Mouse (Mus musculus) hindbrain, embryonic 15.5 days (tissue): ENCODE results near the gene Hfe2. TPM values are rescaled to one million over a fixed set of nuclear protein-coding genes. Genes with fewer than 3 reads are reported as not detected.

ENCODE experiments used
- ATAC-seq: fragments of 200-750 bp; cut with Nextera tagmentation; 2 replicates; pipeline ENCODE4 v1.8.0; 2017; ENCODE audit warnings: low read depth, moderate number of reproducible peaks, moderate TSS enrichment; ENCODE audit not compliant: low FRiP score
- H3K27ac ChIP-seq: fragments of 300-500 bp; sonication (generic); replicated peaks from 2 replicates; pipeline ENCODE4 v1.5.1; 2015; ENCODE audit warnings: mild to moderate bottlenecking, inconsistent platforms
- H3K27me3 ChIP-seq: fragments of 300-500 bp; sonication (generic); 2 replicates; pipeline ENCODE4 v1.6.1; 2015; ENCODE audit warnings: control low read depth, inconsistent platforms
- H3K36me3 ChIP-seq: fragments of 300-500 bp; sonication (generic); 2 replicates; pipeline ENCODE4 v1.6.1; 2015; ENCODE audit warnings: control low read depth, inconsistent platforms
- H3K4me1 ChIP-seq: fragments of 300-500 bp; sonication (generic); replicated peaks from 2 replicates; pipeline ENCODE4 v1.6.1; 2015; ENCODE audit warnings: control low read depth, inconsistent platforms
- H3K4me2 ChIP-seq: fragments of 300-500 bp; sonication (generic); 2 replicates; pipeline ENCODE4 v1.6.1; 2015; ENCODE audit warnings: moderate library complexity, mild to moderate bottlenecking, inconsistent platforms
- H3K4me3 ChIP-seq: fragments of 300-500 bp; sonication (generic); 2 replicates; pipeline ENCODE4 v1.5.1; 2015; ENCODE audit warnings: mild to moderate bottlenecking, inconsistent platforms
- H3K9ac ChIP-seq: fragments of 300-500 bp; sonication (generic); 2 replicates; pipeline ENCODE4 v1.6.1; 2015; ENCODE audit warnings: inconsistent platforms
- H3K9me3 ChIP-seq: fragments of 300-500 bp; sonication (generic); 2 replicates; pipeline ENCODE4 v1.6.1; 2016; ENCODE audit warnings: control low read depth, inconsistent platforms
- WGBS: fragments of 180-500 bp; shearing (Covaris S2); methylation state at CpG from one replicate; pipeline ENCODE4 v1.1.7; 2015; 5-methylcytosine and 5-hydroxymethylcytosine counted together
- polyA plus RNA-seq: library from polyadenylated mRNA; unstranded; fragments of >200 nt; fragmentation: Nextera tagmentation; extraction: Ambion mirVana; gene quantifications from 2 replicates; pipeline ENCODE4 v1.2.1, GENCODE M21; 2015

Gene Hfe2
- polyA plus RNA-seq, 1 experiment from 2014 or later: 2.0 TPM

- H3K4me2 ChIP-seq: no peak overlapping the region
- no peaks in the 10 kb centered on the region for H3K36me3 ChIP-seq
- H3K27ac ChIP-seq: no peak overlapping the region
- no peaks in the 10 kb centered on the region for H3K27me3 ChIP-seq
- H3K4me3 ChIP-seq: no peak overlapping the region
- H3K9ac ChIP-seq: no peak overlapping the region
- peaks cover 11% of the 10 kb centered on the region for H3K4me1 ChIP-seq
- no peak for ATAC-seq
- 85% methylated on average over 16 of the region's 16 CpGs for WGBS
- H3K9me3 ChIP-seq: no peaks in the 10 kb centered on the region
Observed at GRCm38 (mm10) chr3:96571896-96572698, 47.1 kb downstream of the Hfe2 start.

GRCm38 (mm10) chr3:96573611-96574511 lies 48.9 kb downstream of the Hfe2 start:
- H3K27me3 ChIP-seq: no peaks in the 10 kb centered on the region
- H3K9me3 ChIP-seq: no peaks in the 10 kb centered on the region
- 88% methylated on average over 19 of the region's 19 CpGs for WGBS
- no peaks in the 10 kb centered on the region for H3K36me3 ChIP-seq
- no peak overlapping the region for H3K4me3 ChIP-seq
- H3K4me1 ChIP-seq: peaks cover 14% of the 10 kb centered on the region
- H3K9ac ChIP-seq: no peak overlapping the region
- no peak for ATAC-seq
- H3K4me2 ChIP-seq: no peak overlapping the region
- H3K27ac ChIP-seq: no peak overlapping the region

- Histone ChIP-seq H3K4me3 (no peak overlapping the region), H3K36me3 (no peaks in the 10 kb centered on the region), H3K4me2 (no peak overlapping the region), H3K27ac (0 out of 2 replicates have a peak overlapping the region, but pooled peaks have one; percentile 78), H3K4me1 (peaks cover 19% of the 10 kb centered on the region), H3K9ac (no peak overlapping the region), H3K9me3 (no peaks in the 10 kb centered on the region), H3K27me3 (no peaks in the 10 kb centered on the region)
- no peak for ATAC-seq
- WGBS: 82% methylated on average over 8 of the region's 8 CpGs
Observed at GRCm38 (mm10) chr3:96575272-96575984, 50.5 kb downstream of the Hfe2 start.

- peaks cover 26% of the 10 kb centered on the region for H3K4me1 ChIP-seq
- no peaks in the 10 kb centered on the region for H3K27me3 ChIP-seq
- no peak overlapping the region for H3K9ac ChIP-seq
- H3K9me3 ChIP-seq: no peaks in the 10 kb centered on the region
- ATAC-seq: no peak
- H3K4me3 ChIP-seq: peak overlapping the region; percentile 14
- no peaks in the 10 kb centered on the region for H3K36me3 ChIP-seq
- peak overlapping the region; percentile 48 for H3K4me2 ChIP-seq
- 54% methylated on average over 14 of the region's 14 CpGs for WGBS
- H3K27ac ChIP-seq: peak overlapping the region; percentile 78
Observed at GRCm38 (mm10) chr3:96576005-96576658, 51.2 kb downstream of the Hfe2 start.

GRCm38 (mm10) chr3:96576690-96577541 lies 51.9 kb downstream of the Hfe2 start, which contains the start of gene Gm16253:
TSS of gene Gm16253 (plus strand) at chr3:96576984.
- no peaks in the 10 kb centered on the region for H3K27me3 ChIP-seq
- 0 out of 2 replicates have a peak within 1 kb of the TSS, but pooled peaks have one; percentile 12 for H3K9ac ChIP-seq
- ATAC-seq: peak; percentile 91
- H3K4me3 ChIP-seq: peak within 1 kb of the TSS; percentile 14
- H3K4me1 ChIP-seq: peaks cover 27% of the 10 kb centered on the region
- H3K4me2 ChIP-seq: peak within 1 kb of the TSS; percentile 48
- H3K9me3 ChIP-seq: no peaks in the 10 kb centered on the region
- H3K27ac ChIP-seq: peak within 1 kb of the TSS; percentile 78
- no peaks in the 10 kb centered on the region for H3K36me3 ChIP-seq
- 23% methylated on average over 17 of the region's 17 CpGs for WGBS

GRCm38 (mm10) chr3:96577566-96577965 lies 52.6 kb downstream of the Hfe2 start:
- H3K4me2 ChIP-seq: no peak overlapping the region

More at GRCm38 (mm10) chr3:96577566-96577965, 52.6 kb downstream of the Hfe2 start:
- Histone ChIP-seq H3K27me3 (no peaks in the 10 kb centered on the region), H3K4me1 (peaks cover 27% of the 10 kb centered on the region), H3K9ac (no peak overlapping the region), H3K36me3 (no peaks in the 10 kb centered on the region), H3K4me3 (no peak overlapping the region), H3K9me3 (no peaks in the 10 kb centered on the region), H3K27ac (peak overlapping the region; percentile 78; the same call in 1 of the 2 replicates)
- 63% methylated on average over 4 of the region's 4 CpGs for WGBS
- no peak for ATAC-seq

Other genes with a start within 250 kb of the Hfe2 start
- gene Fcgr1, start 231.2 kb upstream of the Hfe2 start, polyA plus RNA-seq: 1.4 and 2.3 TPM in 2 replicates
- gene BC107364, start 72.9 kb upstream of the Hfe2 start, polyA plus RNA-seq: not detected in 2 replicates
- gene Txnip, start 32.8 kb downstream of the Hfe2 start, polyA plus RNA-seq: 48.2 and 53.0 TPM in 2 replicates
- gene Gm16253, start 51.8 kb downstream of the Hfe2 start, polyA plus RNA-seq: 1.8 and 2.2 TPM in 2 replicates
- gene Polr3gl, start 69.0 kb downstream of the Hfe2 start, polyA plus RNA-seq: 36.8 and 38.8 TPM in 2 replicates
- gene Ankrd34a, start 71.5 kb downstream of the Hfe2 start, polyA plus RNA-seq: 16.7 and 19.9 TPM in 2 replicates
- 5.4 and 6.1 TPM in 2 replicates for gene Lix1l, start 76.0 kb downstream of the Hfe2 start, polyA plus RNA-seq
- gene Rbm8a, start 104.8 kb downstream of the Hfe2 start, polyA plus RNA-seq: 109 and 119 TPM in 2 replicates
- 54.7 and 59.9 TPM in 2 replicates for gene Pex11b, start 110.2 kb downstream of the Hfe2 start, polyA plus RNA-seq
- gene Gm42957, start 110.3 kb downstream of the Hfe2 start, polyA plus RNA-seq: 0.05 and 0.13 TPM in 2 replicates
- gene Itga10, start 120.4 kb downstream of the Hfe2 start, polyA plus RNA-seq: 1.1 and 1.4 TPM in 2 replicates
- 2.2 and 2.7 TPM in 2 replicates for gene Ankrd35, start 145.0 kb downstream of the Hfe2 start, polyA plus RNA-seq
- gene Pias3, start 171.2 kb downstream of the Hfe2 start, polyA plus RNA-seq: 38.3 and 42.6 TPM in 2 replicates
- 19.0 and 19.4 TPM in 2 replicates for gene Nudt17, start 183.4 kb downstream of the Hfe2 start, polyA plus RNA-seq
- 29.7 and 31.1 TPM in 2 replicates for gene Polr3c, start 202.5 kb downstream of the Hfe2 start, polyA plus RNA-seq
- gene Rnf115, start 202.5 kb downstream of the Hfe2 start, polyA plus RNA-seq: 72.2 and 76.6 TPM in 2 replicates